Mouse (Mus musculus) E14TG2a.4 (cell line): Measurements from ENCODE around the gene Igfbp7.

Experiments
- H3K27me3 ChIP-seq: 2 replicates; pipeline ENCODE4 v1.6.1; 2014; ENCODE audit warnings: low read length, control low read depth; ENCODE audit not compliant: insufficient read depth
- H3K36me3 ChIP-seq: 2 replicates; pipeline ENCODE4 v1.6.1; 2014; ENCODE audit warnings: low read length, control low read depth; ENCODE audit not compliant: insufficient read depth
- H3K4me1 ChIP-seq: replicated peaks from 2 replicates; pipeline ENCODE4 v1.6.1; 2014; ENCODE audit warnings: low read depth, low read length, control low read depth
- H3K4me3 ChIP-seq: replicated peaks from 2 replicates; pipeline ENCODE4 v1.5.1; 2014; ENCODE audit warnings: mild to moderate bottlenecking, low read length
- H3K9me3 ChIP-seq: 2 replicates; pipeline ENCODE4 v1.6.1; 2014; ENCODE audit warnings: low read length, control low read depth
- CTCF ChIP-seq: conservative IDR thresholded peaks from 2 replicates; pipeline ENCODE4 v1.5.1; 2014; ENCODE audit warnings: low read length
- NANOG ChIP-seq: IDR thresholded peaks from 2 replicates; pipeline ENCODE4 v1.6.1; 2014; ENCODE audit warnings: borderline replicate concordance, low read length, mixed read lengths
- POU5F1 ChIP-seq: IDR thresholded peaks from 2 replicates; pipeline ENCODE4 v1.6.1; 2014; ENCODE audit warnings: low read length, borderline replicate concordance

Gene Igfbp7

DNA sequence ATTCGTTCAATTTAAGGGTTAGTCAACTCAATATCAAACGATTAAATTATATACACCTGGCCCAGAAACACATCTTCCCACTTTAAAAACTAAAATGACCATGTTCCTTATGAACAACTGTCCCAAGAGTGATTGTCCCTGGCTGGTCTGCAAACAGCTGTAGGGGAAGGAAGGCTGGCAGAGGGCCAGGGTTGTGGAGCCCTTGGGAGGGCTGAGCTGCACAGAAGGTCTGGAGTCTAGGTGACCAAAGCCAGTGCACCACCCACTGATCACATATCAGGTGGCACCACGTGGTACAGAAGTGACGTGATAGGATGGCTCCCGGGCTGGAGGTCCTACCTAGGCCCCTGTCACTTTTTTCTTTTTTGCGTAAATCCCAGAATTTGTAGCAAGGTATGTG lies 8.2 kb upstream of the Igfbp7 start:
- TF ChIP-seq POU5F1 (no peak), CTCF (no peak), NANOG (no peak)
- no peaks in the 10 kb centered on the region for H3K36me3 ChIP-seq
- no peaks in the 10 kb centered on the region for H3K4me1 ChIP-seq

DNA sequence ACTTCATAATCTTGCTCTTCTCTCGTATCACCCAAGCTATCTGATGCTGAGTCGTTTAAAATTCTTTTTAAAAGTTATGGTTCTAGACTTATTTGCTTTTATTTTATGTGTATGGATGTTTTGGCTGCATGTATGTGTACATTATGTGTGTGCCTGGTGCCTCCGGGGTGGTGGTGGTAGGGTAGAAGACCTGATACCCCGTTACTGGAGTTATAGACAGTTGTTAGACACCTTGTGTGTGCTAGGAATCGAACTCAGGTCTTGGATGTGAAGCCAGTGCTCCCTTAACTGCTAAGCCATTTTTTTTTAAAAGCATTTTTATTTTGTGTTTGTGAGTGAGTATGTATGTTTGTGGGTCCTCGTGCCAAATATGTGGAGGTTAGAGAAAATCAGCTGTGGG lies 689 bp upstream of the Igfbp7 start:
- H3K36me3 ChIP-seq = no peaks in the 10 kb centered on the region
- TF ChIP-seq POU5F1 = no peak
- no peak for TF ChIP-seq CTCF
- TF ChIP-seq NANOG = no peak

More for the DNA sequence above, 8.2 kb upstream of the Igfbp7 start:
- 0 out of 2 replicates have a peak, but pooled peaks cover 3% of the 10 kb centered on the region for H3K9me3 ChIP-seq
- H3K4me3 ChIP-seq = no peak overlapping the region
- H3K27me3 ChIP-seq = no peaks in the 10 kb centered on the region

DNA sequence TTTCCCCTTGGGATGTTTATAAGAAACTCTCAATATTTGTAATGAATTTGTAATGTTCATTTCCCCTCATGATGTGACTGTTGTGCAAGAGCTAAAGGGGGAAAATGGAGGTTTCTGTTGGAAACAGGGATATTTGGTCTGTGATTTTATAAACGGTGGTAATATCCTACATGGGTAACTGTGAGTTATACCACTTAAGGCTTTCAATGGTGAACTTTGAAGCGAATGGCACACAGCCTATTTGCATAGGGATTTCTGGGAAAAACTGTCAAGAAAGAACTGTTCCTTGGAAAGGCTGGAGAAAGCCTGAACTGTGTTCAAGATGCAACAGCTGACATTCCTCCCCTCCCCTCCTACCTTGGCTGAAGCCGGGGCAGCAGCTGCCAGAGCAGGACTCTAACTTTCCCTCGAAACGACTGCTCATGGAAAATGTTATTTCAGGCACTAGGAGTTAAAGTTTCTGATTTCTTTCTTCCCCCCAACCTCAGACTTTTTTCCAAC lies 1.4 kb downstream of the Igfbp7 start:
- Histone ChIP-seq H3K4me1 (no peaks in the 10 kb centered on the region), H3K27me3 (peaks cover 33% of the 10 kb centered on the region), H3K36me3 (no peaks in the 10 kb centered on the region), H3K9me3 (peaks cover 12% of the 10 kb centered on the region), H3K4me3 (no peak overlapping the region)
- TF ChIP-seq NANOG = no peak
- no peak for TF ChIP-seq CTCF
- no peak for TF ChIP-seq POU5F1

More for the DNA sequence above, 689 bp upstream of the Igfbp7 start:
- Histone ChIP-seq H3K27me3 (peaks cover 33% of the 10 kb centered on the region), H3K4me1 (no peaks in the 10 kb centered on the region), H3K9me3 (peaks cover 12% of the 10 kb centered on the region), H3K4me3 (no peak overlapping the region)

DNA sequence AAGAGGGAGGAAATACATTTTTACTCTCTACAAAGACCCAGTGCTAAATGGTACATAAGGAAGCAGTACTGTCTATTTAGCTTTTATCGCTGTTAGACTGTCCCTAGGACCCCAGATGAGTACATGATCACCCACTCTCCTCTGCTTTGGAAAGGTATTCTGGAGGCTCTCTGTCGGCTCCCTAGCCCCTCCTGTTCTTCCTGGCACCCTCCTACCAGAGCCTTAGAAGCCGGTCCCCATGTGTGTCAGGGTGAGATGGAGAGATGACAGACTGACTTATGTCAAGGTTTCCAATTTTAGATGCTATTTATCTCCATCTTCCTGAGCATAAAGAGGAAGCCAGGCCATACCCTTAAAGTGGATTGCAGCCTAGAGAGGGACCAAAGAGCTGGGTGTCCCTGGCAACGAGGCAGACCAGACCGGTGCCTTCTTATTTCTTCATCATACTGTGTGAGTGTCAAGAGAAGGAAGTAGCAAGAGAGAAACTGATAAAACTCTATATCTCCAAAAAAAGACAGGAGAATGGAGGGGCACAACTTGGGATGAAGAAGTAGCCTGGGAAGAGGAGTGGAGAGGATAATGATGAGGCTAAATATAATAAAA lies 2.3 kb downstream of the Igfbp7 start:
- Histone ChIP-seq H3K4me1 (no peaks in the 10 kb centered on the region; the same call in 1 of the 2 replicates), H3K36me3 (no peaks in the 10 kb centered on the region), H3K9me3 (peaks cover 12% of the 10 kb centered on the region), H3K27me3 (peaks cover 33% of the 10 kb centered on the region), H3K4me3 (no peak overlapping the region)
- TF ChIP-seq CTCF (no peak), NANOG (no peak), POU5F1 (no peak)

DNA sequence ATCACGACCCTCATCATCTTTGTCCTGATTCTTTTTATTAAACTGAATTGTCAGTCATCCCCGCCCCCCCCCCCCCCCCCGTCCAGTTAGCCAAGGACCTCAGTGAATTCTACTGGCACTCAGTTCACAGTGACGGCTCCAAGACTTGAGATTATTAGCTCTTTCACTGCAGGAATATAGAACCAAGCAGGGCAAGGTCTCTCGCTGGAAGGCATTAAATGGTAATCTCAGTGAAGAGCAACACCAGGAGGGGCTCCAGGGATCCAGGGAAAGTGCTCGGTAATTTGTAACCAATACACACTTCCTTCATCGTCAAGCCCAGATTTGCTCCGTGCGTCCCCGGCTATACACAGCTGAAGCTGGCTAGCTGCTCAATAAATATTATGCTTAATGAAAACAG lies 2.9 kb downstream of the Igfbp7 start:
- H3K9me3 ChIP-seq = peaks cover 12% of the 10 kb centered on the region
- H3K4me1 ChIP-seq = peaks cover 6% of the 10 kb centered on the region; the same call in 1 of the 2 replicates
- H3K4me3 ChIP-seq = no peak overlapping the region
- TF ChIP-seq NANOG (no peak), POU5F1 (no peak), CTCF (no peak)
- no peaks in the 10 kb centered on the region for H3K36me3 ChIP-seq
- H3K27me3 ChIP-seq = peaks cover 33% of the 10 kb centered on the region

DNA sequence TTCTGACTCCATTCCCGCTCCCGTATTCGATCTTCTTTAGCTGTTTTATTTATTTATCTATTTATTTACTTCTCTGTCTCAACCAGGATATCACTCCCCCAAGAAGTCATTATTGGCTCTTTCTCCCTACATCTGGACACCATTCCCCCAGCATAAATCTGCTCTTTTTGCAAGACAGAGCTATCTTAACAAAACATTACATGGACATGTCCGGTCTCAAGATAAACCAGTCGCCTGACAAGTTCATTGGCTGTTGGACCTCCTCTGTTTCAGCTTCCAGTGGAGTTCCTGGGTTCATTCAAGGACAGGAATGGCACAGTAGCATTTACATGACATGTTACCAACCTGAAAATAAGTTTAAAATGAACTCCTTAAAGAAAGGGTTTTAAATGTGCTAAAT lies 4.9 kb downstream of the Igfbp7 start:
- Histone ChIP-seq H3K4me1 (peaks cover 20% of the 10 kb centered on the region; the same call in 1 of the 2 replicates), H3K27me3 (peaks cover 24% of the 10 kb centered on the region), H3K4me3 (no peak overlapping the region), H3K9me3 (no peaks in the 10 kb centered on the region), H3K36me3 (no peaks in the 10 kb centered on the region)
- no peak for TF ChIP-seq CTCF
- no peak for TF ChIP-seq NANOG
- TF ChIP-seq POU5F1 = no peak

DNA sequence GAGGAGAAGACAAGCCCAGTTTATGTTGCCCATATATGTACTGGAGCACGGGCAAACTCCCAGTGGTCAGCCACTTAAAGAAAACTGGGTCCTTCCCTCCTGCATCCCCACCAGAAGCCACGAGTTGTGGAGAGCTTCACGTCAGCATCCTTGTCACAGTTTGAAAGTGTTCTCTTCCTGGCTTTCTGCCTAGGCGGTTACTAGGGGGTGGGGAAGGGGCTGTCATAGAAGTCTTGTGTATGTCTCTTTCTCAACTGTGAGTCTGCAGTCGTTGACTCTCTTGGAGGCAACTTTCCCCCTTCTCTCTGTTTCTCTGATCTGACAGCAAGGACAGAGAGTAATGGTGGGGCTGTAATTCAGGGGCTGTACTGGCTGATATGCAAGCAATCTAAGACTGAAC lies 5.7 kb downstream of the Igfbp7 start:
- H3K4me1 ChIP-seq = peaks cover 20% of the 10 kb centered on the region; the same call in 1 of the 2 replicates
- no peaks in the 10 kb centered on the region for H3K36me3 ChIP-seq
- H3K9me3 ChIP-seq = no peaks in the 10 kb centered on the region
- no peak overlapping the region for H3K4me3 ChIP-seq
- H3K27me3 ChIP-seq = peaks cover 18% of the 10 kb centered on the region
- TF ChIP-seq POU5F1 (no peak), NANOG (no peak), CTCF (no peak)

DNA sequence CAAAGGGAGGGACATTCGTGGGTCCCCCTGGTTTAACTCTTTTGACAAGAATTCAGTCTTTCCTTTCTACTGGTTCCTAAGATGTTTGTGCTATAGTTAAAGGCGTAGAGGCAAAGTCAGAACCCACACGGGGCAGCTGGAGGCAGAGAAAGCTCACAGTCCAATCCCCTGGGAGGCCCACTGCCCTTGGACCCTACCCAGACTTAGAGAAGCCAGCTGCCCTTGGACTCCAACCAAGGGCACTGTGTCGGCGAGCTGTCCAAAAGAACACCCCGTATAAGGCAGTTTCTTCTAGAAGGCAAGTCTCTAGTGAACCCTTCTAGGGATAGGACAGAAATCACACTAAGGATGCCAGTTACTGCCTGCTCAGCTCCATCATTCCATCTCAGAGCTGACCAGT lies 7.0 kb downstream of the Igfbp7 start:
- peaks cover 7% of the 10 kb centered on the region for H3K27me3 ChIP-seq
- peaks cover 20% of the 10 kb centered on the region; the same call in 1 of the 2 replicates for H3K4me1 ChIP-seq
- H3K9me3 ChIP-seq = no peaks in the 10 kb centered on the region
- H3K4me3 ChIP-seq = no peak overlapping the region
- no peak for TF ChIP-seq CTCF
- no peak for TF ChIP-seq NANOG
- no peak for TF ChIP-seq POU5F1
- no peaks in the 10 kb centered on the region for H3K36me3 ChIP-seq

DNA sequence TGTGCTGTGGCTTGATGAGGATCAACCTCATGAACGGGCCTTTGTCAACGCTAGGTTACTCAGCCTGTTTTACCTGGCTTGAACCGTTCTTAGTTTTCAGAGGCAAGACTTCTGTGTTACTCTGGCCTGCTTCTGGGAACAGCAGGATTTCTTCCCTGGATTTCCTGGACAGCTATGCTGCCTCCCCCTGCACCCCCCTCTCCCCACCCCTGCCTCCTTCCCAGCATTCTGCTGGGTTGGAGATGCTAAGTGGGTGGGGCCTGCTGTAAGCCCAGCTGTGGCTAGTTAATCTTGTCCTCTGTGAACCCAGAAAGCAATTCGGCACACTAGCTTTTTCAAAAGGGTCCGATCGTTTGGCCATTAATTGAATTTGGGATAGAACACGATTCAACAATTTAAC lies 7.7 kb downstream of the Igfbp7 start:
- Histone ChIP-seq H3K27me3 (0 out of 2 replicates have a peak, but pooled peaks cover 2% of the 10 kb centered on the region), H3K4me3 (no peak overlapping the region), H3K4me1 (peaks cover 20% of the 10 kb centered on the region; the same call in 1 of the 2 replicates), H3K36me3 (no peaks in the 10 kb centered on the region), H3K9me3 (no peaks in the 10 kb centered on the region)
- TF ChIP-seq NANOG = no peak
